Mouse (Mus musculus) CH12F3 (cell line): ENCODE data around the gene Lrrc10b.

Experiments used
- in situ Hi-C: fragments of 300-500 bp; cut with MboI; formaldehyde crosslinking; loops from 2 replicates; pipeline ENCODE4 v1.14.3; 2020; ENCODE audit warnings: low sequenced_read_pairs

The Lrrc10b gene

GRCm38 (mm10) chr19:10415508-10415907 is 41.8 kb downstream of the Lrrc10b start:
- in situ Hi-C loops: no loop called here

GRCm38 (mm10) chr19:10413701-10414242 is 43.5 kb downstream of the Lrrc10b start:
- in situ Hi-C loops: no loop called here
